Mouse (Mus musculus) forebrain, embryonic 14.5 days (tissue): ENCODE measurements around the gene Tceal7. TPM values are rescaled to one million over a fixed set of nuclear protein-coding genes. Genes with fewer than 3 reads are reported as not detected.

Experiments
- ATAC-seq: fragments of 200-750 bp; cut with Nextera tagmentation; 2 replicates; pipeline ENCODE4 v1.8.0; 2017; ENCODE audit warnings: mild to moderate bottlenecking, moderate library complexity
- DNase-seq: peaks from one replicate; pipeline ENCODE4 v3.0.0-alpha.2; 2015; ENCODE audit warnings: low spot score
- H3K27ac ChIP-seq: fragments of 300-500 bp; sonication (generic); 2 replicates; pipeline ENCODE4 v1.5.1; 2014; ENCODE audit warnings: low read depth, mild to moderate bottlenecking, control low read depth, low read length, moderate library complexity
- H3K27me3 ChIP-seq: fragments of 300-500 bp; sonication (generic); replicated peaks from 2 replicates; pipeline ENCODE4 v1.6.1; 2014; ENCODE audit warnings: low read length, control low read depth, mixed read lengths; ENCODE audit not compliant: control insufficient read depth, insufficient read depth
- H3K36me3 ChIP-seq: fragments of 300-500 bp; sonication (generic); 2 replicates; pipeline ENCODE4 v1.6.1; 2014; ENCODE audit warnings: low read length, control low read depth; ENCODE audit not compliant: control insufficient read depth, insufficient read depth
- H3K4me1 ChIP-seq: fragments of 300-500 bp; sonication (generic); 2 replicates; pipeline ENCODE4 v1.6.1; 2014; ENCODE audit warnings: antibody characterized with exemption, low read length, control low read depth; ENCODE audit not compliant: control insufficient read depth, insufficient read depth
- H3K4me2 ChIP-seq: fragments of 300-500 bp; sonication (generic); 2 replicates; pipeline ENCODE4 v1.6.1; 2014; ENCODE audit warnings: mild to moderate bottlenecking, control low read depth, low read length
- H3K4me3 ChIP-seq: fragments of 300-500 bp; sonication (generic); 2 replicates; pipeline ENCODE4 v1.5.1; 2014; ENCODE audit warnings: low read depth, low read length, control low read depth
- H3K9ac ChIP-seq: fragments of 300-500 bp; sonication (generic); 2 replicates; pipeline ENCODE4 v1.6.1; 2014; ENCODE audit warnings: mild to moderate bottlenecking, low read length, control low read depth, moderate library complexity
- H3K9me3 ChIP-seq: fragments of 300-500 bp; sonication (generic); replicated peaks from 2 replicates; pipeline ENCODE4 v1.6.1; 2016; ENCODE audit warnings: low read length, control low read depth, mixed read lengths; ENCODE audit not compliant: control insufficient read depth
- WGBS: fragments of 180-500 bp; shearing (Covaris S2); extraction: QIAGEN DNeasy Blood & Tissue Kit; methylation state at CpG from one replicate; pipeline ENCODE4 v1.1.7; 2014; 5-methylcytosine and 5-hydroxymethylcytosine counted together
- polyA plus RNA-seq: library from polyadenylated mRNA; unstranded; fragments of >200 nt; fragmentation: Nextera tagmentation; extraction: Ambion mirVana; gene quantifications from 2 replicates; pipeline ENCODE4 v1.2.1, GENCODE M21; 2014

The Tceal7 gene
- polyA plus RNA-seq, 1 experiment from 2014 or later, result 1.9 TPM

DNA sequence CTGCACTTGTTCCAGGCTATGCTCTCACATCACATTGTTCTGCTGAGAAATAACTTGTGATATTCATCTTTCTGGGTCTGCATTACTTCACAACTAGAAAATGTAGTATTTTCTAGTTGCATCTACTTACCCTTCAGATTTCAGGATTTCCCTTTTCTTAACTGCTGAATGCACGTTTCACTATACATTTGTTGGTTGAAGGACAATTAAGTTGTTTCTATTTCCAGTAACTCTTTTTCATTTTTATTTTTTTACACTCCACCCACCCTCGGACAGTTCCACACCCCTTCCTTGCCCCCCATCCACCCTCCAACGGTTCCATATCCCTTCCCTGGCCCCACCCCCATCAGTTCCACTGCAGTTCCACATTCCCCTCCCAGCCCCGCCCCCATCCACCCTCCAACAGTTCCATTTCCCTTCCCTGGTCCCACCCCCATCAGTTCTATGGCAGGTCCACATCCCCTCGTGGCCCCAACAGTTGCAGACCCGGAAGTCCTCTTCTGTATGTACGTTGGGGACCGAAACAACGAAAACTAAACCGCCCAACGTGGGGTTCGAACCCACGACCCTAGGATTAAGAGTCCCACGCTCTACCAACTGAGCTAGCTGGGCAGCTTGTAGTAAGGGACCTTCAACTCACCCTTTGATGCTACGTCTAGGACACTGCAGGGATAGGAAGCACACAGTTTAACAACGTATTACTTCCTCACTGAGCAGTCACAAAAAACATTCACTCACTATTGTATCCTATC is 19.2 kb upstream of the Tceal7 start:
- 78% methylated on average over 16 of the region's 16 CpGs for WGBS
- H3K27me3 ChIP-seq, result no peaks in the 10 kb centered on the region
- no peak overlapping the region for H3K27ac ChIP-seq
- no peaks in the 10 kb centered on the region for H3K36me3 ChIP-seq
- ATAC-seq (no peak), DNase-seq (no peak)
- H3K4me1 ChIP-seq, result no peaks in the 10 kb centered on the region
- no peak overlapping the region for H3K9ac ChIP-seq
- no peaks in the 10 kb centered on the region for H3K9me3 ChIP-seq
- no peak overlapping the region for H3K4me2 ChIP-seq
- no peak overlapping the region for H3K4me3 ChIP-seq

DNA sequence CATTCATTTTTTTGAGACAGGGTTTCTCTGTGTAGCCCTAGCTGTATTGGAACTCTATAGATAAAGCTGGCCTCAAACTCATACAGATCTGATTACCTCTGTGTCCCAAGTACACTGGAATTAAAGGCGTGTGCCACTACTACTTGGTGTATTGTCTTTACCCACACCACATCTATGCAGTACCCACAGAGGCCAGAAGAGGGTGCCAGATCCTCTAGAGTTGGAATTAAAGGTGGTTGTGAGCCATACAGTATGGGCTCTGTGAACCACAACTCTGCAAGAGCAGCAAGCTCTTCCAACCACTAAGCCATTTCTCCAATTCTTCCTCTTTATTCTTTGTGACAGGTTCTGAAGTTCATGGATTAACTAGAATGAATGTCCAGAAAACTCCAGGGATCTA is 17.7 kb upstream of the Tceal7 start:
- no peak for ATAC-seq
- DNase-seq, result no peak
- 59% methylated on average over 1 of the region's 1 CpGs for WGBS

DNA sequence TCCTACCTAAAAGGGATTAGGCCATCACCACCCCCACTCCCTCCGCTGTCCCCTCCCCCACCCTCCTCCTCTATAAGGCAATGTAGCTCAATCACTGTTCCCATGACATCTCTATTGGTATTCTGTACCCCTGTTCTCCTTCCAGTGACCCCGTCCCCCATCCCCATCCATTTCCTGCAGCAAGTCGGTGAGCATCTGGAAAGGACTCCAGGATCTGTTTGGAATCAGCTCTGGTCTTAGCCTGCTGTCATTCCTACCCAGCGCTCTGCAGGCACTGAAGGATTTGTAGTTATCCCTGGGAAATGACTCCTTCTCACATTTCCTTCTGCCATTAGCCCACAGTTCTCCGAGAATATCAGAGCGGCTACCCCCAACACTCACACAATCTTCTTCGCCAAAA is 11.3 kb upstream of the Tceal7 start:
- no peaks in the 10 kb centered on the region for H3K4me1 ChIP-seq
- peak overlapping the region; percentile 51 for H3K4me2 ChIP-seq
- H3K4me3 ChIP-seq, result peak overlapping the region; percentile 38
- DNase-seq (no peak), ATAC-seq (peak; percentile 59)
- 39% methylated on average over 7 of the region's 7 CpGs for WGBS
- H3K9ac ChIP-seq, result peak overlapping the region; percentile 58
- no peaks in the 10 kb centered on the region for H3K27me3 ChIP-seq
- no peaks in the 10 kb centered on the region for H3K36me3 ChIP-seq
- no peaks in the 10 kb centered on the region for H3K9me3 ChIP-seq
- H3K27ac ChIP-seq, result no peak overlapping the region

More for the DNA sequence above, 17.7 kb upstream of the Tceal7 start:
- Histone ChIP-seq H3K4me3 (no peak overlapping the region), H3K27me3 (no peaks in the 10 kb centered on the region), H3K27ac (no peak overlapping the region), H3K9ac (no peak overlapping the region), H3K4me1 (no peaks in the 10 kb centered on the region), H3K9me3 (no peaks in the 10 kb centered on the region), H3K36me3 (no peaks in the 10 kb centered on the region), H3K4me2 (no peak overlapping the region)

DNA sequence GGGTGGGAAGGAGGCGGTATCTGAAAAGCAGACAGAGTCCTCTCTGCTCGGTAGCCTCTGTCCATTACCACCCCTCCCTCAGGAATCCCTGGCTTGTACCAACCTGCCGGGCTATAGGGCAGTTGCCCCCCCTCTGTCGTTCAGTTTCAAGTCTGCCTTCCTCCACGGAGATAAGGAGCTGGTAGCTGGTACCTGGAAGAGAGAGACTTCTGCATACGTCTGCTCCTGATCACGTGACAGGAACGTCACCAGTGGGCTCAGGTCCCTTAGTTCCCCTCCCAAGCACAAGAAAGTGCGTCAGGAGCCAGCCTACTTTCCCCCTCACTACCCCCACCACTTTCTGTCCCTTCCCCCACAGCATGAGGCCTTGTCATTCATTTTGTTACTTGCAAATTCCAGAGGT is 10.9 kb upstream of the Tceal7 start, which contains the start of gene Tceal5:
TSS of gene Tceal5 (minus strand) at position 213 of the 403 bp plus-strand sequence.
- DNase-seq, result peak; percentile 79
- H3K4me1 ChIP-seq, result no peaks in the 10 kb centered on the region
- peak within 1 kb of the TSS; percentile 38 for H3K4me3 ChIP-seq
- peak; percentile 95 for ATAC-seq
- peak within 1 kb of the TSS; percentile 58 for H3K9ac ChIP-seq
- H3K27me3 ChIP-seq, result no peaks in the 10 kb centered on the region
- H3K27ac ChIP-seq, result no peak within 1 kb of the TSS
- H3K9me3 ChIP-seq, result no peaks in the 10 kb centered on the region
- peak within 1 kb of the TSS; percentile 51 for H3K4me2 ChIP-seq
- 29% methylated on average over 9 of the region's 9 CpGs for WGBS
- H3K36me3 ChIP-seq, result no peaks in the 10 kb centered on the region

DNA sequence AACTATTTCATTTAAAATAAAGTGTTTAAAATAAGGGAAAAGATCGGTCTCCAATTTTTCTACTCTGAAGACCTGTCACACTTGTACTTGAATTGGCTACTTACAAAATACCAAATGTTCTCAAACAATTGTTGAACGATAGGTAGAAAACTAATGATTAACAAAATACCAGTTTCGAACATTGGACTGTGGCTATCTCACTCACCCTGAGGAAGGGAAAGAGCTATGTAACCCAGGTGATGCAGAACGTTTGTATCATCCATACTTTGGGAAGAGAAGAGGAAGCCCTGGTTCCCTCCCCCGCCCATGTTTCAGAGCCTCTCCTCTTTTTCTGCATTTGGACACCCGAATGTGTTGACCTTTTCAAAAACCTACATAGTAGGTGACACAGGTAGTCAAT is 10.2 kb upstream of the Tceal7 start:
- ATAC-seq, result no peak
- no peak for DNase-seq
- no peaks in the 10 kb centered on the region for H3K36me3 ChIP-seq
- 78% methylated on average over 6 of the region's 6 CpGs for WGBS
- H3K9me3 ChIP-seq, result no peaks in the 10 kb centered on the region
- no peak overlapping the region for H3K9ac ChIP-seq
- no peak overlapping the region for H3K27ac ChIP-seq
- no peak overlapping the region for H3K4me3 ChIP-seq
- no peaks in the 10 kb centered on the region for H3K27me3 ChIP-seq
- H3K4me2 ChIP-seq, result no peak overlapping the region
- no peaks in the 10 kb centered on the region for H3K4me1 ChIP-seq

DNA sequence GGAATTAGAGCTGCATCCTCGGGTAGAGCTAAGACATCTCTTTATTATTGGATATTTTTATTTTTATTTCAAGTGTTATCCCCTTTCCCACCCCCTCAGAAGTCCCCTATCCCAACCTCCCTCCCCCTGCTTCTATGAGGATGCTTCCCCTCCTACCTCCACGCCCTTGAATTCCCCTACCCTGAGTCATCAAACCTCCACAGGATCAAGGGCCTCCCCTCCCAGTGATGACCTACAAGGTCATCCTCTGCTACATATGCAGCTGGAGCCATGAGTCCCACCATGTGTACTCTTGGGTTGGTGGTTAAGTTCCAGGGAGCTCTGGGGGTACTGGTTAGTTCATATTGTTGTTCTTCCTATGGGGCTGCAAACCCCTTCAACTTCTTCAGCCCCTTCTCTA is 1.2 kb upstream of the Tceal7 start:
- Histone ChIP-seq H3K4me2 (no peak overlapping the region), H3K9ac (no peak overlapping the region), H3K9me3 (no peaks in the 10 kb centered on the region), H3K4me3 (no peak overlapping the region), H3K27me3 (no peaks in the 10 kb centered on the region), H3K27ac (no peak overlapping the region), H3K36me3 (no peaks in the 10 kb centered on the region), H3K4me1 (no peaks in the 10 kb centered on the region)
- DNase-seq (no peak), ATAC-seq (no peak)
- WGBS, result 71% methylated on average over 2 of the region's 2 CpGs

DNA sequence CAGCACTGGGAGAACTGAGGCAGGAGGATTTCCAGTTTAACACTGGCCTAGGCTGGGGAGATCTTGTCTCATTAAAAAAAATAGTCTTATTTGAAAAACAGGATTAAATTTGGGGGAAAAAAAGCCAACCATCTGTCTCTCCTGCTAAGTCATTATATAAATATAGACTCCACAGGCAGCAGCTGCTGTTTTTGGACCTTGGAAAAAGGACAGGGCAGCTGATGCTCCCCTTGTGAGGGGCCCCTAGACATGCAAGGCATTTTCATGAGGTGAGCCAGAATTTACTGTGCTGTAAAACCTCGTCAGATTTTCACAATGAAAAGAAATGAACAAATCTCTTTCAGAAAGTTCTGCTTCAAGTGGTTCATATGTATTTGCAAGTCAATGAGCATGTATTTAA is 1.7 kb downstream of the Tceal7 start:
- H3K9me3 ChIP-seq, result no peaks in the 10 kb centered on the region
- H3K4me3 ChIP-seq, result no peak overlapping the region
- ATAC-seq (no peak), DNase-seq (peak; percentile 7)
- no peaks in the 10 kb centered on the region for H3K36me3 ChIP-seq
- H3K27ac ChIP-seq, result no peak overlapping the region
- 48% methylated on average over 1 of the region's 1 CpGs for WGBS
- no peak overlapping the region for H3K9ac ChIP-seq
- no peaks in the 10 kb centered on the region for H3K4me1 ChIP-seq
- H3K27me3 ChIP-seq, result no peaks in the 10 kb centered on the region
- H3K4me2 ChIP-seq, result no peak overlapping the region

DNA sequence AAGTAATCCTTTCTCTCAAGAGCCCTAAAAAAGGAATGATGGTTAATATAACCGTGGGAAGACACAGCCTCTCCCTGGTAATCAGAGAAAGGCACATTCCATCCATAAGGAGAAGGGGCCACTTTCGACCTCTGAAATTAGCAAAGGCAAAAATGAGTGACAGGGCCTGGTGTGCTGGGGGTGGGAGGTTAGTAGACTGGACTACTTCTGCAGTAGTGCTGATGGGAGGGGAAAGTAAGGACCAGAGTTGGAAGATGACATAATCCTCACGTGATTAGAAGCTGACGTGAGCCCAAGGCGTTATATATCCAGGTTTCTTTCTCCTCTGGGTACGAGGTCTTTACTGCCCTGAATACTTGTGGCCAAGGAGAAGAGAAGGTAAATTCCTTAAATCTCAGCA is 9.1 kb downstream of the Tceal7 start:
- Histone ChIP-seq H3K4me1 (no peaks in the 10 kb centered on the region), H3K27ac (no peak overlapping the region), H3K4me2 (no peak overlapping the region), H3K27me3 (no peaks in the 10 kb centered on the region), H3K9me3 (no peaks in the 10 kb centered on the region), H3K36me3 (no peaks in the 10 kb centered on the region), H3K4me3 (no peak overlapping the region), H3K9ac (no peak overlapping the region)
- no peak for ATAC-seq
- WGBS, result 78% methylated on average over 6 of the region's 6 CpGs
- DNase-seq, result no peak

DNA sequence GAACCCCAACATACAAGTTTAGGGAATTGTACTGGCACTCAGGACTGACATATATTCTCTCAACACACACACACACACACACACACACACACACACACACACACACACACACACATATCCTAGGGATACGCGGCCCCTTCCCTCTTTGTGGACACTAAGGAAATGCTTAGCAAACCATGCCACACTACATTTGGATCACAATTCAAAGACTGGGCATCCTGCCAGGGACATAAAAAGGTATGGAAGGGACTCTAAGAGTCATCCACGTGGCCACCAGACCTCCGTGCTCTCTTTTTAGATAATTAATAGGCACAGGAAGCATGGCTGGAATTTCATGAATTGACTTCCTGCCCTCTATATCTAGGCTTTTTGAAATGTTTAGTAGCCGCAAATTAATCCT is 13.2 kb downstream of the Tceal7 start:
- H3K36me3 ChIP-seq, result no peaks in the 10 kb centered on the region
- H3K4me1 ChIP-seq, result no peaks in the 10 kb centered on the region
- no peaks in the 10 kb centered on the region for H3K27me3 ChIP-seq
- no peak overlapping the region for H3K4me3 ChIP-seq
- 60% methylated on average over 5 of the region's 5 CpGs for WGBS
- no peak overlapping the region for H3K27ac ChIP-seq
- H3K4me2 ChIP-seq, result no peak overlapping the region
- no peak overlapping the region for H3K9ac ChIP-seq
- no peaks in the 10 kb centered on the region for H3K9me3 ChIP-seq
- DNase-seq (peak; percentile 22), ATAC-seq (no peak)
